Mouse (Mus musculus) erythroblast, embryonic 14.5 days (primary cell): Measurements from ENCODE around the gene H2-DMa.

Experiments used
- GATA1 ChIP-seq: IDR thresholded peaks from 2 replicates; pipeline ENCODE4 v1.6.1; 2012; ENCODE audit warnings: low read length, inconsistent platforms, mixed read lengths
- TAL1 ChIP-seq: IDR thresholded peaks from 3 replicates; pipeline ENCODE4 v1.6.1; 2012; ENCODE audit warnings: low read length, inconsistent platforms, mixed read lengths

GRCm38 (mm10) chr17:34170487-34170876 is 51.1 kb downstream of the H2-DMa start:
- TF ChIP-seq GATA1 (no peak), TAL1 (no peak)
